Mouse (Mus musculus) G1E-ER4 (cell line): ENCODE measurements at regions not wholly inside any gene's neighbourhood (a gene's known extent, or its start where the extent isn't known, plus 50 kb on each side); places are given as distances from the start of the nearest gene placed in this dataset.

Experiments
- GATA1 ChIP-seq: IDR thresholded peaks from one replicate; pipeline ENCODE4 v1.8.0; 2012; ENCODE audit warnings: low read length, inconsistent platforms

DNA sequence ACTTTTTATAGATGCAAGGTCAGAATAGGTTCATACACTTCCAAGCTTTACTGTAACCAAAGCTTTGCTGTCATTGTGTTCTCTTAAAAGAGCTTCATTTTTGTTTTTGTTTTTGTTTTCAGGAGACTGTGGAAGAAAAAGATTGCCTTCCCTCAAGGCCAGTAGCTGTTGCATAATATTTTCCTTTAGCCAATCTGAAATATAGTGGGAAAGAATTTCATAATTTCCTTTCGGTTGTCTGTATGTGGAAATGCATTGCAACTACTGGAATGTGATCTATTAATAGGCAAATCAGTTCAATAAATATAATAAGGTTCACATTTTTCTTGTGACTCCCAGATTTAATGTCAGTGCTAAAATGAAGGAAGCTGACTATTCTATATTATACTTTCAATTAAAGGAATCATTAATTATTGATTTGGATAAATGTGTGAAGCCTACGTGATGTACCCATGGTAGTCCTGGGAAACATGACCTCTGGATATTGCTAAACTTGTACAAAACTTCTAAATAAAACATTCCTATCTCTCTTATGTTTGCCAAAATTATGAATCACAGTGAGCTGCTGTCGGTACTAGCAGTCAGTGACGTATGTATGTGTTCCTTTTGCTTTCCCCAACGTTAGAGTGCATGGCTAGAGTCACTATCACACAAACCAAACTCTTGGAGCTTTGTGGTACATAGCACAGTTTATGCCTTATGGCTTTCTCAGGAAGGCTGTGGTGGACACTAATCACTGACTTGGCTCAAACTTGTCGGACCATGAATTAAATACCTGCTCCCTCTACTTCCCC lies 102.6 kb downstream of the Rgs2 start:
- TF ChIP-seq GATA1: no peak

DNA sequence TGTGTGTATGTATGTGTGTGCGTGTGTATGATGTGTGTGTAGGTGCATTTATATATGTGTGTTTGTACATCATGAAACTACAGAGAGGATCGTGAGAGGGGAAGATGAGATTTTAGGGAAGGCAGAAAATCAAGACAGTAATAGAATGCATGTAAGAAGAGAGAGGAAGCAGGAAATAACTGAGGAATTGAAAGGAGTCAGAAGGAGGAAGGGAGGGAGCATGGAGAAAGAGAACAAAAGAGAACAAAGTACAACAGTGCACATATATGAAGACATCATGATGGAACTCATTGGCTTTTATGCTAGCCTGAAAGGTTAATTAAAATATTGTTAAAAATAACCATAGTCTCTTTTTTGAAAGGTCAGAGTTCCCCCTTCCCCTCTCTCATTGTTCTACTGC lies 111.4 kb downstream of the Uchl5 start:
- TF ChIP-seq GATA1: no peak

DNA sequence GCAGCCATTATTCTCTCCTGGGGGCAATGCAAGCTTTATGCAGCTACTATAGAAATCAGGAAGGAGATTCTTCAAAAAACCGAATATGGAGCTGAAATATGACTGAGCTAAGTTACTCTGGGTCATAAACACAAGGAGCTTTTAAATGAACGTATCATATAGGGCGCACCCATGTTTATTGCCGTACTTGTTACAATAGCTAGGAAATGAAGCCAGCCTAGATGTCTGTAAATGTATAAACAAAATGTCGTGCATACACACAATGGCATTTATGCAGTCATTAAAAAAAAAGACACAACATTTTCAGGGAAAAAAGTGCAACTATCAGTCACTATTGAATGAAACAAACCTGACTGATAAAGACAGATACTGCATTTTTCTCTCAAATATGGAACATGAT lies 111.0 kb downstream of the Uchl5 start:
- TF ChIP-seq GATA1: no peak

DNA sequence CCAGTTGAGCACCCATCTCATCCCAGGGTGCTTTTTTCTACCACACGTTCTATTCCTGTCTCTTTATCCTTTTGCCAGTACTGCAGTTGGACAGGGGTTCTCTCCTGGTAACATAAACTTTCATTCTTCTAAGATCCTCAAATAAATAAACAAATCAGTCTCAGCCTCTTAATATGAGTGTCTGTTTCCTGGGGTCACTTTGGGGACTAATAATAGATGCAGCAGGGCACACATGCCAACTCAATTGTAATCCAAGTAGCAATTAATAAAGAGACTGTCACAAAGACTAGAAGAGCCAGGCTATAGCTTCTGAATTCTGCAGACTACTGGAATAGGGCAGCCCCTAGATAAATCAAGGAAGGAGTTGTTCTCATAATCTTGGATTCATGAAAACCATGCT lies 108.9 kb downstream of the Uchl5 start:
- no peak for TF ChIP-seq GATA1

GRCm38 (mm10) chr1:143881192-143881591 lies 104.1 kb downstream of the Uchl5 start:
- no peak for TF ChIP-seq GATA1

GRCm38 (mm10) chr1:143879622-143880021 lies 102.5 kb downstream of the Uchl5 start:
- peak; percentile 60 for TF ChIP-seq GATA1

- no peak for TF ChIP-seq GATA1
Observed at GRCm38 (mm10) chr1:143878266-143878665, 101.2 kb downstream of the Uchl5 start.

DNA sequence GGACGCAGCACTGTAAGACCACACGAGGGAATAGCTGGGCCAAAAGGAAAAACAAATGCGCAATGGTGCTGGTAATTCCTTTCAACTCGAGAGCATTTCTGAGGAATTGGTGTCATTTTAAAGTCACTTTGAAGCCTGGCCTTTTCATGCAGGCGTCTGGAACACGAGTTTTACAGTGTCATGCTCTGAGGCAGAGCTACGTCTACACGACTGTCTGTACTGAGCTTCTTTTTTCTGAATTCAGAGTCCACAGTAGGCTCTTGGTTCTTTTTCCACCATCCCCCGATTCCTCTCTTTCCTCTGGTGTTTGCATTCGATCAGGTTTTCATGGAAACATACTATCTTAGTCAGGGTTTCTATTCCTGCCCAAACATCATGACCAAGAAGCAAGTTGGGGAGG lies 83.2 kb downstream of the Uchl5 start:
- no peak for TF ChIP-seq GATA1

DNA sequence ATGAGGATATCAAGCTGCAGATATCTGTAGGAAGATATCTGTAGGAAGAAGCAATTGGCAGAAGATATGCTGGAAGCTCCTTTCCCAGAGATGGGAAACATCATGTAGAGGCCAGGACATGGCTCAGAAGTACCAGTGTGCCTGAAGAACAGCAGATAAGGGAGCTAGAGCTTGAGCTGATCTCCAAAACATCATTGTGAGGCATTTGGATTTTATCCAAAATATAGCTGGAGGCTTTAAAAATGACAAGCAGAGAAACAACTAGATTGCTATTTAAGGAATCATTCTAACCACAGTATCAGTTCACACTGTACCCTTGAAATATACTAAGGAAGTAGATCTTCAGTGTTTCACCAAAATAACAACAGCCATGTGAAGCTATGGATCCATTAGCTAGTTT lies 81.5 kb downstream of the Uchl5 start:
- no peak for TF ChIP-seq GATA1
